Mouse (Mus musculus) forebrain, embryonic 12.5 days (tissue): ENCODE results near the gene Ttbk2. TPM values are rescaled to one million over a fixed set of nuclear protein-coding genes. Genes with fewer than 3 reads are reported as not detected.

ENCODE experiments used
- ATAC-seq: fragments of 200-750 bp; cut with Nextera tagmentation; 2 replicates; pipeline ENCODE4 v1.8.0; 2017; ENCODE audit warnings: moderate TSS enrichment; ENCODE audit not compliant: low FRiP score
- H3K27ac ChIP-seq: fragments of 300-500 bp; sonication (generic); 2 replicates; pipeline ENCODE4 v1.5.1; 2016; ENCODE audit warnings: mild to moderate bottlenecking
- H3K27me3 ChIP-seq: fragments of 300-500 bp; sonication (generic); 2 replicates; pipeline ENCODE4 v1.6.1; 2016; ENCODE audit warnings: mild to moderate bottlenecking
- H3K36me3 ChIP-seq: fragments of 300-500 bp; sonication (generic); replicated peaks from 2 replicates; pipeline ENCODE4 v1.6.1; 2016; ENCODE audit warnings: mild to moderate bottlenecking
- H3K4me1 ChIP-seq: fragments of 300-500 bp; sonication (generic); 2 replicates; pipeline ENCODE4 v1.6.1; 2016
- H3K4me2 ChIP-seq: fragments of 300-500 bp; sonication (generic); 2 replicates; pipeline ENCODE4 v1.6.1; 2016; ENCODE audit warnings: mild to moderate bottlenecking, moderate library complexity
- H3K4me3 ChIP-seq: fragments of 300-500 bp; sonication (generic); replicated peaks from 2 replicates; pipeline ENCODE4 v1.5.1; 2016; ENCODE audit warnings: mild to moderate bottlenecking
- H3K9ac ChIP-seq: fragments of 300-500 bp; sonication (generic); 2 replicates; pipeline ENCODE4 v1.6.1; 2016; ENCODE audit warnings: mild to moderate bottlenecking
- H3K9me3 ChIP-seq: fragments of 300-500 bp; sonication (generic); 2 replicates; pipeline ENCODE4 v1.6.1; 2016
- WGBS: fragments of 180-500 bp; shearing (Covaris S2); methylation state at CpG from one replicate; pipeline ENCODE4 v1.1.7; 2016; 5-methylcytosine and 5-hydroxymethylcytosine counted together
- polyA plus RNA-seq: library from polyadenylated mRNA; unstranded; fragments of >200 nt; fragmentation: Nextera tagmentation; extraction: Ambion mirVana; gene quantifications from 2 replicates; pipeline ENCODE4 v1.2.1, GENCODE M21; 2016

Gene Ttbk2
- polyA plus RNA-seq, 1 experiment from 2014 or later = 12.3 TPM

DNA sequence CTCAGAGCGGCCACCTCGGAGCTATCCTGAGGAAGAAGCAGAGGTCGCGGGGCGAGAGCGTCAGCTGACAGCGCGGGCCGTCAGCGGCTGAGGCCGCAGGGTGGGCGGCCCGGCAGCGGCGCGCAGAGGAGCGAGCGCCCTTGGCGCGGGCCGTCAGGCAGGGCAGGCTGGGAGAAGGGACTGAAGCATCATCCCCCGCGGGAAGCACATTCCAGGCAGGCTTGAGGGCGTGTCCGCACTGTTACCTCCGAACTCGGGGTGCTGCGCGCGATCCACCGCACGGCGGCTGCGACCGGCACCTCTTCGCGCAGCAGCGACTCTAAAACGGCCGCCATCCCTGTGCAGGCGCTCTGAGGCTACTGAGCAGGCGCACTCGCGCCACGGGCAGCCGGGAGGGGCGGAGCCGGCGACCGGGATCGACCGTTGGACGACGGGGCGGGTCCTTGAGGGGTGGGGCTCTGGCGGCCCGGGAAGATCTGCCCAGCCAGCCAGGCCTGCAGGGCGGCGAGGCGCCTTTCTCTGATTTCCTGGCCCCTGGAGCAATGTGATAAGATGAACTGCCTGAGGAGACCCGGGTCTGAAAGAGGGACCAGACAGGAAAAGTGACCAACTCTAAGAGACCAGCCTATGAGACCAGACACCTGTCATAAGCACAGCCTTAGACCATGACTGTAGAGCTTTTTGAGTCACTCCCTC is 119.1 kb downstream of the Ttbk2 start:
- Histone ChIP-seq H3K27me3 (no peaks in the 10 kb centered on the region), H3K36me3 (peaks cover 26% of the 10 kb centered on the region), H3K9ac (peak overlapping the region; percentile 95), H3K27ac (peak overlapping the region; percentile 95), H3K4me2 (peak overlapping the region; percentile 93), H3K4me1 (peaks cover 33% of the 10 kb centered on the region), H3K9me3 (no peaks in the 10 kb centered on the region), H3K4me3 (peak overlapping the region; percentile 96)
- WGBS = under 1% methylated on average over 61 of the region's 61 CpGs
- peak; percentile 98 for ATAC-seq

DNA sequence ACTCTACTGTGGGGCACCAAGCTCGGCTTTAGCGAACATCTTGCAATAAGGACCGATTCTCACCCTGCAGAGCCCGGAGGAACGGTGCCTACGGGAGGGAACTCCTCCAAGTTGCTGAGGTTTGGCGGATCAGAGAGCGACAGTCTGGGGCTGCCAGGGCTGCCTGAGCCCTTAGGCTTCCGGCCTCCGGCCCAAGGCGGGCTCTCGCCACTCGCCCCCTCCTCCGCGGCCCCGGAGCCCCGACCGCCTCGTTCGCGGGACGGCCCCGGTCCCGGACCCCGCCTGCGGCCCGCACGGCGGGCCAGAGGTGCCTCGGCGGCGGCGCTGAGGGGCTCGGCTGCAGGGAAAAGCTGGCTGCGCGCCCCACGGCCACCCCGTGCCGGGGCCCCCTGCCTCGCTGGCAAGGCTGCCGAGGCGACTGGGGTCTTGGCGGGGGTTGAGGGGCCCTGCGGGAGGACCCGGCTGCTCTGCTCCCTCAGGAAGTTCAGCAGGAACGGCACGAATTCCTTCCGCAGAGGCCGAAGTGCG is 119.7 kb downstream of the Ttbk2 start:
- Histone ChIP-seq H3K4me3 (peak overlapping the region; percentile 96), H3K9ac (peak overlapping the region; percentile 95), H3K27ac (peak overlapping the region; percentile 95), H3K36me3 (peaks cover 32% of the 10 kb centered on the region), H3K27me3 (no peaks in the 10 kb centered on the region), H3K4me1 (peaks cover 33% of the 10 kb centered on the region), H3K9me3 (no peaks in the 10 kb centered on the region), H3K4me2 (peak overlapping the region; percentile 93)
- under 1% methylated on average over 45 of the region's 50 CpGs for WGBS
- ATAC-seq = peak; percentile 52; the same call in 1 of the 2 replicates

DNA sequence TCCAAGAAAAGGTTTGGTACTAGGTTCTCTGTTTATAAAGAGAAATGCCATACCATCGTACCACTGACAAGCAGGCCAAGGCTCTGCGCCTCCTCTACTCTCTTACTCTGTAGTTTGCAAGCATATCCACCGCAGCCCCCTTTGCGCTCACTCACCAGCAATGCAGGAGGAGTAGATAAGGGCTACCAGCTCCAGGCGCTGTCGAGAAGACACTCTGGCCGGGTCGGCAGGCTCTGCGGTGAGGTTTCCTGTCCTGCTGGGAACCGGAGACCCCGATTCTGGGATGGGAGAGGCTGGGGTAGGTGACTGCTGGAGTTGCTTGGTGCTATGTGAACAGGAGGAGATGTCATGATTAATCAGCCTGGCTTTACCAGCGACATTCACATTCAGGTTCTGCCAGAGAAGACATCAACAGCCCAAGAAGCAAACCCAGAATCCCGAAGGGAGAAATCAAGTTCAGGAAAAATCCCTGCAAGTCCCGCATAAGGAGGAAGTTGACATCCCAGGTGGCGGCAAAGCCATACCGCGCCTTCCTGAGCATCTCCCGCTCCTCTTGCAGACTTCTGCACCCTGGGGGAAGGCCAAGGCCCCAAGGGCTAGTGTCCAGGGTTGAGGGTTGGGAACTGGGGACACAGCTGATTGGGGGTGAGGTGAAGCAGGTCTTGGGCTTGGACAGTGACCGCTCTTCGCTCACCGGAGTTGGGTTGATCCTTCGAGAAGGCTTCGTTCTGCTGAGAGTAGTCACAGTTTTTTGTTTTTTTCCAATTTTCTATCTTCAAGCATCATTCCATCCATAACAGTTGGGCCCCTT is 120.4 kb downstream of the Ttbk2 start:
- Histone ChIP-seq H3K27ac (no peak overlapping the region), H3K4me3 (peak overlapping the region; percentile 96), H3K36me3 (peaks cover 40% of the 10 kb centered on the region), H3K9me3 (no peaks in the 10 kb centered on the region), H3K27me3 (no peaks in the 10 kb centered on the region), H3K4me1 (peaks cover 33% of the 10 kb centered on the region), H3K9ac (peak overlapping the region; percentile 95), H3K4me2 (peak overlapping the region; percentile 93)
- WGBS = 11% methylated on average over 23 of the region's 23 CpGs
- no peak for ATAC-seq

DNA sequence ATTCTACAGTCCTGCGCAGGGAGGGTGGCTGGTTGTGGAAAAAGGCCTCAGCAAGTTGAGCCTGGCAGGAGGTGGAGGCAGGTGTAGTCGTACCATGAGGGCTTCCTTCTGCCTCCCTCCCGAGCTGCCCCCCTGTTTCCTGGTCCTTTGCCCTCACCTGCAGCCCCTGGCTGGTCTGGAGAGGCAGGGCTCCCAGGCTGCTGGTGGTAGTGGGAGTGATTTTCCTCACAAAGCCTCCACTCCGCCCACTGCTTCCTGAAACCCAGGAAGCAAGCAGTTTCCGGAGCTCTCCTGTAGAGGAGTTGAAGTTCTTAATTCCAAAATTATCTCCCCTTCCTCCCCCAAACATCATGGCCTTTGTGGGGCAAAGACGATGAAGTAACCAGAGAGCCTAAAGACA is 126.2 kb downstream of the Ttbk2 start:
- H3K4me3 ChIP-seq = no peak overlapping the region
- peaks cover 95% of the 10 kb centered on the region for H3K36me3 ChIP-seq
- H3K4me1 ChIP-seq = peaks cover 10% of the 10 kb centered on the region
- H3K9me3 ChIP-seq = no peaks in the 10 kb centered on the region
- H3K27ac ChIP-seq = no peak overlapping the region
- no peak for ATAC-seq
- H3K27me3 ChIP-seq = no peaks in the 10 kb centered on the region
- WGBS = 92% methylated on average over 6 of the region's 6 CpGs
- no peak overlapping the region for H3K9ac ChIP-seq
- no peak overlapping the region for H3K4me2 ChIP-seq

DNA sequence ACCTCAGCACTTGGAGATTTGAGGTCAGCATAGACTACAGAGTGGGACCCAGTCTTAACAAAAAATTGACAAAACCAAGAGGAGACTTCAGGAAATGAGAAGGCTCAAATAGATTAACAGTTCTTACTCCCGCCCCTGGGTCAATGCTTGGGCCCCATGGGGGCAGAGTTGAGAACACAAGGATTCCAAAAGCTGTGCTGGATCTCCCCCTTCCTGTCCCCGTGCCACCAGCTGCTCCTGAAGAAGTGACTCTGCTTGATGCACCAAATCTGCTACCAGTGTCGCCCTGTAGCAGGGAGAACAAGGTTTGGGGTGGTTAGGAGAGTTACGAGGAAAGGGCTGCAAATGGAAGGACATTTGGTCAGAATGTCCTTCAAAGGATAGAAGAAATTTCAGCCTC is 126.8 kb downstream of the Ttbk2 start:
- WGBS = 84% methylated on average over 4 of the region's 4 CpGs
- H3K27ac ChIP-seq = no peak overlapping the region
- H3K4me2 ChIP-seq = no peak overlapping the region
- H3K9me3 ChIP-seq = no peaks in the 10 kb centered on the region
- H3K9ac ChIP-seq = no peak overlapping the region
- H3K4me3 ChIP-seq = no peak overlapping the region
- ATAC-seq = no peak
- H3K4me1 ChIP-seq = peaks cover 5% of the 10 kb centered on the region
- no peaks in the 10 kb centered on the region for H3K27me3 ChIP-seq
- H3K36me3 ChIP-seq = peaks cover 97% of the 10 kb centered on the region

DNA sequence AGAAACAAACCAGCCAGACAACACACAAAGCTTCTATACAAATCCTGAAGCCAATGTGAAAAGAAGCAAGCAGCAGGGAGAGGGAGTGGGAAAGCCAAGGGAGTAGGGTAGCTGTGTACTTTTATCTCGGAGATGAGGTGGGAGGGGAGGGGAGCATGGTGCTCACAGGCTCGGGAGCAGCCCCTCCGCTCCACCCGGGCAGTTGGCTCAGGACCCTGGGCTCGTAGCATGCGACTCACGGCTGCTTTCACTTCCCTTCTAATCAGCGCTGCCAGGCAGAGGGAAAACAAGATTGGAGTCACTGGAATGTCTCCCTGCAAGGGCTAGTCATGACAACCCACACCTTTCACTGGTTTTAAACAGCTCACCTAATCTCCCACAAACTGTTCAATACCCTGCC is 127.9 kb downstream of the Ttbk2 start:
- no peaks in the 10 kb centered on the region for H3K9me3 ChIP-seq
- no peak for ATAC-seq
- H3K27me3 ChIP-seq = no peaks in the 10 kb centered on the region
- H3K36me3 ChIP-seq = peaks cover 98% of the 10 kb centered on the region
- 84% methylated on average over 8 of the region's 8 CpGs for WGBS
- no peak overlapping the region for H3K9ac ChIP-seq
- no peaks in the 10 kb centered on the region for H3K4me1 ChIP-seq
- no peak overlapping the region for H3K27ac ChIP-seq
- no peak overlapping the region for H3K4me3 ChIP-seq
- no peak overlapping the region for H3K4me2 ChIP-seq

DNA sequence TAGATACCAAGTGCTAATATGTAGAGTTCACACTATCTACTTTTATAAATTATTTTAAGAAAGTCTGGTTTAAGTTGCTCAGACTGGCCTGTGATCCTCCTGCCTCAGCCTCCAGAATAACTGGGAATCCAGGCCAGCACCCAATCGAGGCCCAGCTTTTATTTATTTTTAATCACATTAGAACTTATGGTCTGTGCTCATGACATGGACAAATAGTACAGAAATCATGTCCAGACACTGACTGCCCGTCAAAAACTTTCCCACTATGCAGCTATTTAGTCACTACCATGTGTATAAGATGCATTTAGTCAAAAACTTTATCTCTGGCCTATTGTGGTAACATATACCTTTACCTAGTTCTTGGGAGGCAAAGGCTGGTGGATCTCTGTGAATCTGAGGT is 128.5 kb downstream of the Ttbk2 start:
- no peak for ATAC-seq
- H3K4me3 ChIP-seq = no peak overlapping the region
- no peaks in the 10 kb centered on the region for H3K4me1 ChIP-seq
- H3K27ac ChIP-seq = no peak overlapping the region
- H3K4me2 ChIP-seq = no peak overlapping the region
- peaks cover 97% of the 10 kb centered on the region for H3K36me3 ChIP-seq
- H3K27me3 ChIP-seq = no peaks in the 10 kb centered on the region
- no peak overlapping the region for H3K9ac ChIP-seq
- H3K9me3 ChIP-seq = no peaks in the 10 kb centered on the region
- WGBS = 92% methylated on average over 2 of the region's 2 CpGs

DNA sequence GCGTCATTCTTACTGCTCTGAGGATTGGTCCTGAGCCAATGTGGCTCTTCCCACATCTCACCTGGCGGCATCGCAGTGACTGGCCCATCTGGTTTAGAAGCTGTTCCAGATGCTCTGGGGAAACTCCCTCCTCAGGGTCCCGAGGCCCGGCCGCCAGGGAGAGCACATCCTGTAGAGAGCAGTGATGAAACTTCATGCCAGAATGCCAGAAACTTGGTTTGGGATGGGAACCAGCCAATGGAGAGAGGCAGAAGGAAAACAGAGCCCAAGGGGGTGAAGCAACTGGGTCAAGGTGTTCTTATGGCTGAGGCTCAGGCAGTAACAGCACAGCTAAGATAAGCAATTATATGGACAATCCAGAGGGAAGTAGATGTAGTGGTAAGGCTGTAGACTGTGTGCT is 129.6 kb downstream of the Ttbk2 start:
- Histone ChIP-seq H3K4me2 (no peak overlapping the region), H3K36me3 (peaks cover 92% of the 10 kb centered on the region), H3K4me3 (no peak overlapping the region), H3K27me3 (no peaks in the 10 kb centered on the region), H3K27ac (no peak overlapping the region), H3K9me3 (no peaks in the 10 kb centered on the region), H3K9ac (no peak overlapping the region), H3K4me1 (no peaks in the 10 kb centered on the region)
- ATAC-seq = no peak
- 93% methylated on average over 6 of the region's 6 CpGs for WGBS

DNA sequence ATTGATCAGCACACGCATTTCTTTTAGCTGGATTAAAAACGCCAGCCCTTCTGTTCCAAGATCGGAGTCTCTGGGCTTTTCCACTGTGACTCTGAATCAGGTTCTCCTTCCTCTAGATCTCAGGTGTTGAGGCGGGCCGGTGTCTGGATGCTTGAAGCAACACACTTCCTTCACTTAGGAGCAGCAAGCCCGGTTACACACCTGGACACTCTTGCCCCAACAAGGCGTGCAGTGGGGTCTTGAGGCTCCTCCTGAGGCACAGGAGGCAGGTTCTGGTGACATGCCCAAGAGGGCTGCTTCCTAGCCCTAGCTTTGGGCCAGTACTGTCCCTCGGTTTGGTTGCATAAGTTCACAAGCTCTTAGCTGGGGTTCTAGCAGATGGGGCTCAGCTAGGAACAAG is 131.9 kb downstream of the Ttbk2 start:
- WGBS = 95% methylated on average over 8 of the region's 8 CpGs

DNA sequence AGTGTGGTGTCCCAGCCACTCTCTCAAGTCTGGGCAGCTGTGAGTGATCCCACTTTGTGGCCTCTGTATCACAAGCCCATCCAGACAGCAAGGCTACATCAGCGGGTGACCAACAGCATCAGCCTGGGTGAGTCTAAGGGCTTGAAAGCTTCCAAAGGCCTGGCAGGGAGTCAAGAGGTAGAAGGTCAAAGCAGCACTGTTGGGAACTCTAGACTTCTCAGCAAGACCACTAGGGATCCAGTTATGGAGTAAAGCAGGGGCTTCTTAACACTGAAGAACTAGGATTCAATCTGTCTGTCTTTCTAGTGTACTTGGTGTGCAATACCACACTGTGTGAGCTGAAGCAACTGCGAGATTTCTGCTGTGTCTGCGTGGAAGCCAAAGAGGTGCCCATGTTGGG is 137.0 kb downstream of the Ttbk2 start:
- H3K27ac ChIP-seq = no peak overlapping the region

More for the DNA sequence above, 131.9 kb downstream of the Ttbk2 start:
- H3K4me3 ChIP-seq = no peak overlapping the region
- no peak overlapping the region for H3K27ac ChIP-seq
- H3K4me1 ChIP-seq = no peaks in the 10 kb centered on the region
- no peaks in the 10 kb centered on the region for H3K27me3 ChIP-seq
- ATAC-seq = no peak
- no peaks in the 10 kb centered on the region for H3K9me3 ChIP-seq
- no peak overlapping the region for H3K9ac ChIP-seq
- peaks cover 88% of the 10 kb centered on the region for H3K36me3 ChIP-seq
- H3K4me2 ChIP-seq = no peak overlapping the region

DNA sequence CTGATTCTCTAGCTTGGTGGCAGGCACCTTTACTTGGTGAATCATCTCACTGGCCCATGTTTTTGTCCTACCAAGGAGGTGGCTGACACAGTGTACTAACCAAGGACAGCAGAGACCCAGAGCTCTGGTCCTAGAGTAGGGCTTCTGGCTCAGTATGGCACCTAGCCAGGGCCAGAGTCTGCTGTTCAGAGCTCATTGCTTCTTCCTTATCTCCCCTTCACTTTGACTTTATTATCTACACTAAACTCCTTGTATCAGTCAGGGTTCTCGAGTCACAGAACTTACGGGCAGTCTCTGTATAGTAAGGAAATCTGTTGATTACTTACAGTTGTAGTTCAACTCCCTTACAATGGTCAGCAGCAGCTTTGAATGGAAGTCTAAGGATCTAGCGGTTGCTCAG is 139.5 kb downstream of the Ttbk2 start:
- Histone ChIP-seq H3K27ac (no peak overlapping the region), H3K4me2 (no peak overlapping the region), H3K4me1 (no peaks in the 10 kb centered on the region), H3K9me3 (no peaks in the 10 kb centered on the region), H3K4me3 (no peak overlapping the region), H3K27me3 (no peaks in the 10 kb centered on the region), H3K9ac (no peak overlapping the region), H3K36me3 (peaks cover 28% of the 10 kb centered on the region)
- ATAC-seq = no peak
- 95% methylated on average over 3 of the region's 3 CpGs for WGBS

More for the DNA sequence above, 137.0 kb downstream of the Ttbk2 start:
- Histone ChIP-seq H3K27me3 (no peaks in the 10 kb centered on the region), H3K4me1 (no peaks in the 10 kb centered on the region), H3K9ac (no peak overlapping the region), H3K4me2 (no peak overlapping the region), H3K36me3 (peaks cover 49% of the 10 kb centered on the region), H3K4me3 (no peak overlapping the region), H3K9me3 (no peaks in the 10 kb centered on the region)
- no peak for ATAC-seq
- WGBS = 96% methylated on average over 3 of the region's 3 CpGs

DNA sequence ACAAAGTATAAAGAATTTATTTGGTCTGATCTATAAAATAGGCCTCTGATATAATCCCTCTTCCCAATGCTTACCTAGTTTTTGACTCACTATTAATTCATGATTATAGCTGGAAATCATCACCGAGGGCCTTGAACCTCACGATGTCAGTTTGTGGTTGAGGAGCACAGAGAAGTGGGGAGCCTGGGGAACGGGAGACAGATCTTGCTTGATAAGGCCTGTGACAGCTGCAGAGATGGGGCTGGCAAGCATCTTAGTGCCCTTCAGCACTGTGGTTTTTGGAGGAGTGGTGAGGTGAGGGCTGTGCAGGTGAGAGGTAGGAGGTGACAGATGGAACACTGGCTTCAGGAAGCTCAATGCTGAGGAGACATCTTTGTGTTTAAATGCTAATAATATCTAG is 140.2 kb downstream of the Ttbk2 start:
- no peak overlapping the region for H3K27ac ChIP-seq
- H3K27me3 ChIP-seq = no peaks in the 10 kb centered on the region
- no peaks in the 10 kb centered on the region for H3K4me1 ChIP-seq
- no peaks in the 10 kb centered on the region for H3K9me3 ChIP-seq
- H3K36me3 ChIP-seq = peaks cover 28% of the 10 kb centered on the region
- WGBS = 90% methylated on average over 3 of the region's 3 CpGs
- ATAC-seq = no peak
- no peak overlapping the region for H3K4me2 ChIP-seq
- H3K4me3 ChIP-seq = no peak overlapping the region
- no peak overlapping the region for H3K9ac ChIP-seq
